Mouse (Mus musculus): Measurements from ENCODE around the gene Gm21488.
"Not testable (repeated sequence)": the region's sequence is repeated elsewhere in the genome, so short reads cannot be mapped to it uniquely, and the experiment has no call there.

Gene Gm21488

DNA sequence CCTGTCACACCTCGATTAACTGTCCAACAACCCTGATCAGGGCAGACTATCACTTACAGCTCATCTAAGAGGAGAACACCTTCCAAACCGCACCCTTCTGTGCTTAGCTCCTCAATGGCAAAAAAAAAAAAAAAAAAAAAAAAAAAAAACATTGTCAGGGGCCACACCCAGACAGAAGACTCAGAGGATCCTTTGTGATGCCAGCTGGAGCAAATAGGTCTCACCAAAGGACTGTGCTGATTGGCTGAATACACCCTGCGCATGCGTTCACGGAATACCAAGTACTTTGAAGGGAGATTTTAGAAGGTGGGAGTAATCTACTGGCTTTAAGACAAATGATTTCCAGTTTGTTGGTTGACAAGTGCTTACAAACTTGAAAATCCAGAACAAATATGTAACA, at the start of gene Gm21488:
Gm21488 (minus strand) TSS at position 101 of the 400 bp plus-strand sequence.
- DNase-seq: not testable (repeated sequence)

Data from lung, postnatal 10 days (tissue).